Mouse (Mus musculus): ENCODE data around the gene Asic2.

- TF ChIP-seq TAL1 (IDR thresholded peaks at IDR 0.05; ENCODE audit: low read length) (no peak), GATA1 (IDR thresholded peaks at IDR 0.05; ENCODE audit: low read length) (no peak)
Measured at GRCm38 (mm10) chr11:81364442-81364841, 603.8 kb downstream of the Asic2 start.
